Mouse (Mus musculus) hindbrain, embryonic 15.5 days (tissue): ENCODE measurements around the gene Rangap1. TPM values are rescaled to one million over a fixed set of nuclear protein-coding genes. Genes with fewer than 3 reads are reported as not detected.

Source experiments
- ATAC-seq: fragments of 200-750 bp; cut with Nextera tagmentation; 2 replicates; pipeline ENCODE4 v1.8.0; 2017; ENCODE audit warnings: low read depth, moderate number of reproducible peaks, moderate TSS enrichment; ENCODE audit not compliant: low FRiP score
- H3K27ac ChIP-seq: fragments of 300-500 bp; sonication (generic); replicated peaks from 2 replicates; pipeline ENCODE4 v1.5.1; 2015; ENCODE audit warnings: mild to moderate bottlenecking, inconsistent platforms
- H3K27me3 ChIP-seq: fragments of 300-500 bp; sonication (generic); 2 replicates; pipeline ENCODE4 v1.6.1; 2015; ENCODE audit warnings: control low read depth, inconsistent platforms
- H3K36me3 ChIP-seq: fragments of 300-500 bp; sonication (generic); 2 replicates; pipeline ENCODE4 v1.6.1; 2015; ENCODE audit warnings: control low read depth, inconsistent platforms
- H3K4me1 ChIP-seq: fragments of 300-500 bp; sonication (generic); replicated peaks from 2 replicates; pipeline ENCODE4 v1.6.1; 2015; ENCODE audit warnings: control low read depth, inconsistent platforms
- H3K4me2 ChIP-seq: fragments of 300-500 bp; sonication (generic); 2 replicates; pipeline ENCODE4 v1.6.1; 2015; ENCODE audit warnings: moderate library complexity, mild to moderate bottlenecking, inconsistent platforms
- H3K4me3 ChIP-seq: fragments of 300-500 bp; sonication (generic); 2 replicates; pipeline ENCODE4 v1.5.1; 2015; ENCODE audit warnings: mild to moderate bottlenecking, inconsistent platforms
- H3K9ac ChIP-seq: fragments of 300-500 bp; sonication (generic); 2 replicates; pipeline ENCODE4 v1.6.1; 2015; ENCODE audit warnings: inconsistent platforms
- H3K9me3 ChIP-seq: fragments of 300-500 bp; sonication (generic); 2 replicates; pipeline ENCODE4 v1.6.1; 2016; ENCODE audit warnings: control low read depth, inconsistent platforms
- WGBS: fragments of 180-500 bp; shearing (Covaris S2); methylation state at CpG from one replicate; pipeline ENCODE4 v1.1.7; 2015; 5-methylcytosine and 5-hydroxymethylcytosine counted together
- polyA plus RNA-seq: library from polyadenylated mRNA; unstranded; fragments of >200 nt; fragmentation: Nextera tagmentation; extraction: Ambion mirVana; gene quantifications from 2 replicates; pipeline ENCODE4 v1.2.1, GENCODE M21; 2015

Rangap1 gene
- polyA plus RNA-seq, 1 experiment from 2014 or later, result 157 TPM

DNA sequence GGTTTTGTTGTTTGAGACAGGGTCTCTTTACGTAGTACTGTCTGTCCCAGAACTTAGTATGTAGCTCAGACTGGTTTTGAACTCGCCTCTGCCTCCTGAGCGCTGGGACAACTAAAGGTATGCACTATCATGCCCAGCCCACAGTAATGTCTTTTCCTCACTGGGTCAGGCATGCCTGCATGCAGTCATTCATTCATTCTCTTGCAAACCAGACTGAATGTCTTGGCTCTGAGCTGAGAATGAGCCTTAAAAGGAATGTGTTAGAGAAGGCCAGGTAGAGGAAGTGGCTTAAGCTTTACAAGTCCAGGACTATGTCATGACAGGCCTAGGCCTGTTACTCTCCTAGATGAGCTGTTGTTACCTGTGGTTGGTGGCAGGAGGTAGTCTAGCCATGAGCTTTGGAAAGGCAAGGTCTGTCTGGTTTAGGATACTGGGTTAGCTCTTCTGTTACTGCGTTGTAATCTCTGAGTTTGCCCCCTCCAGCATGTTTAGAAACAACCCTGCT lies 65.0 kb downstream of the Rangap1 start:
- Histone ChIP-seq H3K27ac (no peak overlapping the region), H3K27me3 (no peaks in the 10 kb centered on the region), H3K4me3 (no peak overlapping the region), H3K36me3 (peaks cover 44% of the 10 kb centered on the region), H3K9me3 (no peaks in the 10 kb centered on the region), H3K9ac (no peak overlapping the region), H3K4me2 (no peak overlapping the region), H3K4me1 (no peaks in the 10 kb centered on the region)
- no peak for ATAC-seq
- 91% methylated on average over 4 of the region's 4 CpGs for WGBS

GRCm38 (mm10) chr15:81676637-81677036 lies 68.7 kb downstream of the Rangap1 start:
- H3K9me3 ChIP-seq, result no peaks in the 10 kb centered on the region
- no peaks in the 10 kb centered on the region for H3K4me1 ChIP-seq
- H3K27me3 ChIP-seq, result no peaks in the 10 kb centered on the region
- ATAC-seq, result no peak
- H3K4me3 ChIP-seq, result no peak overlapping the region
- no peak overlapping the region for H3K27ac ChIP-seq
- no peak overlapping the region for H3K9ac ChIP-seq
- H3K4me2 ChIP-seq, result no peak overlapping the region
- peaks cover 26% of the 10 kb centered on the region for H3K36me3 ChIP-seq
- WGBS, result 89% methylated on average over 3 of the region's 3 CpGs

GRCm38 (mm10) chr15:81670231-81670640 lies 75.1 kb downstream of the Rangap1 start:
- Histone ChIP-seq H3K4me3 (no peak overlapping the region), H3K27ac (no peak overlapping the region), H3K9ac (no peak overlapping the region), H3K4me2 (no peak overlapping the region), H3K4me1 (peaks cover 4% of the 10 kb centered on the region), H3K27me3 (no peaks in the 10 kb centered on the region), H3K9me3 (no peaks in the 10 kb centered on the region), H3K36me3 (peaks cover 48% of the 10 kb centered on the region)
- 88% methylated on average over 4 of the region's 4 CpGs for WGBS
- ATAC-seq, result no peak; the same call in 1 of the 2 replicates

- Histone ChIP-seq H3K27ac (no peak overlapping the region), H3K36me3 (peaks cover 39% of the 10 kb centered on the region), H3K9ac (no peak overlapping the region), H3K27me3 (no peaks in the 10 kb centered on the region), H3K9me3 (no peaks in the 10 kb centered on the region), H3K4me2 (no peak overlapping the region), H3K4me1 (peaks cover 11% of the 10 kb centered on the region), H3K4me3 (no peak overlapping the region)
- no peak for ATAC-seq
- 90% methylated on average over 10 of the region's 10 CpGs for WGBS
These were observed 78.4 kb downstream of the Rangap1 start for GRCm38 (mm10) chr15:81666957-81667356.

GRCm38 (mm10) chr15:81663697-81664561 lies 81.4 kb downstream of the Rangap1 start, which contains the start of gene L3mbtl2:
TSS of gene L3mbtl2 (plus strand) at chr15:81663889.
- Histone ChIP-seq H3K9me3 (no peaks in the 10 kb centered on the region), H3K36me3 (peaks cover 21% of the 10 kb centered on the region), H3K4me2 (peak within 1 kb of the TSS; percentile 71), H3K4me1 (peaks cover 11% of the 10 kb centered on the region), H3K9ac (peak within 1 kb of the TSS; percentile 62), H3K4me3 (peak within 1 kb of the TSS; percentile 82), H3K27me3 (no peaks in the 10 kb centered on the region), H3K27ac (peak within 1 kb of the TSS; percentile 74)
- ATAC-seq, result peak; percentile 99
- WGBS, result under 1% methylated on average over 55 of the region's 55 CpGs

GRCm38 (mm10) chr15:81663281-81663680 lies 82.0 kb downstream of the Rangap1 start:
- no peak; the same call in 1 of the 2 replicates for ATAC-seq
- Histone ChIP-seq H3K4me3 (peak overlapping the region; percentile 82), H3K9me3 (no peaks in the 10 kb centered on the region), H3K4me2 (peak overlapping the region; percentile 71), H3K27ac (no peak overlapping the region), H3K4me1 (peaks cover 11% of the 10 kb centered on the region), H3K36me3 (peaks cover 14% of the 10 kb centered on the region), H3K9ac (peak overlapping the region; percentile 62; the same call in 1 of the 2 replicates), H3K27me3 (no peaks in the 10 kb centered on the region)
- WGBS, result 69% methylated on average over 10 of the region's 10 CpGs

- H3K9me3 ChIP-seq, result no peaks in the 10 kb centered on the region
- no peak overlapping the region for H3K27ac ChIP-seq
- H3K27me3 ChIP-seq, result no peaks in the 10 kb centered on the region
- H3K9ac ChIP-seq, result no peak overlapping the region
- H3K36me3 ChIP-seq, result no peaks in the 10 kb centered on the region
- H3K4me1 ChIP-seq, result peaks cover 11% of the 10 kb centered on the region
- no peak overlapping the region for H3K4me3 ChIP-seq
- 88% methylated on average over 2 of the region's 2 CpGs for WGBS
- no peak overlapping the region for H3K4me2 ChIP-seq
- ATAC-seq, result no peak
These were observed 83.6 kb downstream of the Rangap1 start for GRCm38 (mm10) chr15:81661701-81662100.

Other genes starting within 250 kb of the Rangap1 start
- 19.5 and 21.9 TPM in 2 replicates for gene Ep300, start 160.2 kb downstream of the Rangap1 start, polyA plus RNA-seq
- 27.6 and 32.7 TPM in 2 replicates for gene L3mbtl2, start 81.6 kb downstream of the Rangap1 start, polyA plus RNA-seq
- gene Chadl, start 48.2 kb downstream of the Rangap1 start, polyA plus RNA-seq, result 33.8 and 38.2 TPM in 2 replicates
- gene Zc3h7b, start 473 bp downstream of the Rangap1 start, polyA plus RNA-seq, result 47.6 and 49.8 TPM in 2 replicates
- 23.7 and 25.3 TPM in 2 replicates for gene Tef, start 56.9 kb upstream of the Rangap1 start, polyA plus RNA-seq
- 17.4 and 17.7 TPM in 2 replicates for gene Tob2, start 113.3 kb upstream of the Rangap1 start, polyA plus RNA-seq
- gene Phf5a, start 126.4 kb upstream of the Rangap1 start, polyA plus RNA-seq, result 119 and 123 TPM in 2 replicates
- gene Aco2, start 126.8 kb upstream of the Rangap1 start, polyA plus RNA-seq, result 282 and 287 TPM in 2 replicates
- gene Polr3h, start 180.7 kb upstream of the Rangap1 start, polyA plus RNA-seq, result 87.3 and 92.0 TPM in 2 replicates
- 213 and 253 TPM in 2 replicates for gene Csdc2, start 191.2 kb upstream of the Rangap1 start, polyA plus RNA-seq
- gene Pmm1, start 215.4 kb upstream of the Rangap1 start, polyA plus RNA-seq, result 102 and 108 TPM in 2 replicates
- gene 1700029P11Rik, start 235.0 kb upstream of the Rangap1 start, polyA plus RNA-seq, result not detected in 2 replicates
- 40.8 and 43.4 TPM in 2 replicates for gene Xrcc6, start 242.3 kb upstream of the Rangap1 start, polyA plus RNA-seq